Comparison of ENCODE assay signal across 8 mouse cellular contexts in the genomic region with DNA sequence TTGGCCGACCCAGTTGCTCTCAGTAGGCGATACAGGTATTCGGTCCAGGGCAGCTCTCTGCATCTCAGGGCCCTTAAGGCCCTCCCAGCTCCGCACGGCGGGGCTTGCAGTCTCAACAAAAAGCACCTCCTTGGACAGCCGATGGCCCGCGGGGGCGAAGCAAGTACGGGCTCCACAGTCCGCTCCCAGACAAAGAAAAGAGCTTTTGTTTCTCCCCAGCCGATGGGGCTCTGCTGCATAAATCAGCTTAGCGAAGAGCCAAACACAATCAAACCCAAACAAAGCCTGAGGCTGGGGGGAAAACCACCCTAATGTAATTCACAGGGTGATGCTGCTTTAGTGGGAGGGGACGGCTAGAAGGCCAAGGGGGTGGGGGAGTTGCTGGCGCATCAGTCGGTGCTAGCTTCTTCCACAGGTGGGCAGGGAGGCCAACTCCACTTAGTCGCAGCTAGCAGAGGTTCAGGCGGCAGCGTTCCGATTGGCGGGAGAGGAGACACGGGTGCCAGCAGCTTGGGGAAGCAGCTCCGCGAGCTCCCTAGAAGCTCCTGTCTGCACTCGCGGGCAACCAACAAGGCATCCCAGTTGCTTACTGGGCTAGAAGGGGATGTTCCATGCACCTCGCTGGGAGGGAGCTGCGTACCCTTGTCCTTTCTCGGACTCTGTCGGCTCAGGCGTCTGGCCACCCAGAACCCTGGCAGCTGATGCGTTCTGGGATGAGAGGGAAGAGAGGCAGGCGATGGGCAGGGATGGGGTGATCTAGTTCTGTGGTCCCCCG. TPM values are rescaled to one million over a fixed set of nuclear protein-coding genes. Genes with fewer than 3 reads are reported as not detected.
DNase-seq lines count a peak whose midpoint lies in the region; ATAC-seq and TF ChIP-seq lines count a peak whose summit lies in the region.
"Had no signal": no experiment of that assay in that cellular context is flagged by ENCODE, and none has a peak within 500 bp of the region (broad histone marks: within the 10 kb centered on the region; RNA-seq: fewer than 3 reads in every experiment).

No protein-coding gene starts in this region.

- H3K27me3 ChIP-seq in heart, adult 2 months (ENCODE audit: control insufficient read depth, insufficient read depth, low read length), result no peaks in the 10 kb centered on the region
- no peaks in the 10 kb centered on the region for H3K27me3 ChIP-seq in limb, embryonic 10.5 days (ENCODE audit: low read depth, poor library complexity, severe bottlenecking)
- H3K27me3 ChIP-seq in midbrain, embryonic 15.5 days (replicated peaks), result no peaks in the 10 kb centered on the region
- no peaks in the 10 kb centered on the region for H3K27me3 ChIP-seq in stomach, embryonic 15.5 days (replicated peaks)

- 1% methylated on average over 35 of the region's 35 CpGs for WGBS in heart, adult 2 months
- WGBS in limb, embryonic 10.5 days, result under 1% methylated on average over 35 of the region's 35 CpGs
- WGBS in midbrain, embryonic 15.5 days, result under 1% methylated on average over 35 of the region's 35 CpGs
- WGBS in stomach, embryonic 15.5 days, result under 1% methylated on average over 35 of the region's 35 CpGs

- no peak for TF ChIP-seq EP300 in heart, adult 2 months (IDR thresholded peaks at IDR 0.05; ENCODE audit: insufficient read depth, low read depth, low read length)

- peak overlapping the region; percentile 90 for H3K4me2 ChIP-seq in midbrain, embryonic 15.5 days
- peak overlapping the region; percentile 95 for H3K4me2 ChIP-seq in stomach, embryonic 15.5 days

- intact Hi-C loops in heart, adult 2 months (cut with DNase I), result loop anchor here (5.0 kb wide), 1 partner anchor 206 kb away; no protein-coding TSS in a partner anchor

- no peaks in the 10 kb centered on the region for H3K9me3 ChIP-seq in limb, embryonic 10.5 days (replicated peaks)
- H3K9me3 ChIP-seq in midbrain, embryonic 15.5 days, result no peaks in the 10 kb centered on the region
- H3K9me3 ChIP-seq in stomach, embryonic 15.5 days, result no peaks in the 10 kb centered on the region

- no peaks in the 10 kb centered on the region for H3K79me2 ChIP-seq in heart, adult 2 months (replicated peaks; ENCODE audit: control insufficient read depth, insufficient read depth, low read length)

- no peak for TF ChIP-seq CTCF in heart, adult 2 months (IDR thresholded peaks at IDR 0.05)

- ATAC-seq in midbrain, embryonic 15.5 days (replicated peaks), result peak; percentile 88
- peak; percentile 60 for ATAC-seq in stomach, embryonic 15.5 days (ENCODE audit: insufficient read depth, low FRiP score, low read depth)

- no peaks in the 10 kb centered on the region for H3K36me3 ChIP-seq in heart, adult 2 months (ENCODE audit: control insufficient read depth, insufficient read depth, low read length)
- no peaks in the 10 kb centered on the region for H3K36me3 ChIP-seq in limb, embryonic 10.5 days
- no peaks in the 10 kb centered on the region for H3K36me3 ChIP-seq in midbrain, embryonic 15.5 days (replicated peaks)
- no peaks in the 10 kb centered on the region for H3K36me3 ChIP-seq in stomach, embryonic 15.5 days

- no peaks in the 10 kb centered on the region; the same call in 1 of the 2 replicates for H3K4me1 ChIP-seq in heart, adult 2 months (ENCODE audit: control insufficient read depth, insufficient read depth, low read length)
- peaks cover 27% of the 10 kb centered on the region for H3K4me1 ChIP-seq in limb, embryonic 10.5 days
- peaks cover 35% of the 10 kb centered on the region for H3K4me1 ChIP-seq in midbrain, embryonic 15.5 days
- H3K4me1 ChIP-seq in stomach, embryonic 15.5 days, result no peaks in the 10 kb centered on the region

- H3K27ac ChIP-seq in heart, adult 2 months, result peak overlapping the region; percentile 65
- H3K27ac ChIP-seq in limb, embryonic 10.5 days, result peak overlapping the region; percentile 93
- H3K27ac ChIP-seq in midbrain, embryonic 15.5 days, result peak overlapping the region; percentile 95
- peak overlapping the region; percentile 87 for H3K27ac ChIP-seq in stomach, embryonic 15.5 days

- no peak for TF ChIP-seq POLR2A in heart, adult 2 months (IDR thresholded peaks at IDR 0.05; ENCODE audit: insufficient read depth, low read depth, low read length)

- H3K4me3 ChIP-seq in heart, adult 2 months, result peak overlapping the region; percentile 46
- peak overlapping the region; percentile 72 for H3K4me3 ChIP-seq in limb, embryonic 10.5 days
- H3K4me3 ChIP-seq in midbrain, embryonic 15.5 days, result peak overlapping the region; percentile 82
- H3K4me3 ChIP-seq in stomach, embryonic 15.5 days (replicated peaks), result peak overlapping the region; percentile 62

- peak overlapping the region; percentile 55 for H3K9ac ChIP-seq in heart, adult 2 months (ENCODE audit: low read depth, low read length)
- peak overlapping the region; percentile 86 for H3K9ac ChIP-seq in midbrain, embryonic 15.5 days
- H3K9ac ChIP-seq in stomach, embryonic 15.5 days, result peak overlapping the region; percentile 52

- peak; percentile 59 for DNase-seq in adrenal gland, postnatal 25 days
- peak; percentile 84 for DNase-seq in embryo, embryonic 9.5 days (ENCODE audit: extremely low spot score)
- peak; percentile 46 to 74 for DNase-seq in heart, adult 2 months
- peak; percentile 80 for DNase-seq in kidney, adult 18-20 months
- DNase-seq in limb, embryonic 10.5 days (ENCODE audit: low spot score), result peak; percentile 80

RNA-seq across cellular contexts. Expression of a gene that starts 0.5 kb away (rescaled TPM):
- total RNA-seq in adrenal gland, postnatal 25 days (2021), result 2.0 and 2.2 TPM in 2 replicates
- total RNA-seq in heart, adult 2 months (2021), result 1 to 10 TPM; 1.0 to 1.4 TPM
- polyA plus RNA-seq in heart, adult 2 months (2012; rRNA removed), result 0.51 and 0.88 TPM in 2 replicates
- polyA plus RNA-seq in limb, embryonic 10.5 days (2016; fragmentation: Nextera tagmentation; extraction: Ambion mirVana), result 1.5 and 4.2 TPM in 2 replicates
- 10.5 and 11.3 TPM in 2 replicates for polyA plus RNA-seq in midbrain, embryonic 15.5 days (2015; fragmentation: Nextera tagmentation; extraction: Ambion mirVana)
- 3.2 and 3.4 TPM in 2 replicates for polyA plus RNA-seq in stomach, embryonic 15.5 days (2015; fragmentation: Nextera tagmentation; extraction: Ambion mirVana)
- total RNA-seq: neutrophil, adult 5-6 weeks had no signal

Comparison
In these comparisons a context has a peak if more than half of its experiments do, and no peak if none do; other contexts are left out.
1. Peak in every context shown above with its lines: DNase-seq, ATAC-seq, H3K4me3 ChIP-seq and H3K27ac ChIP-seq.